Mouse (Mus musculus): ENCODE results near the gene Pdlim5. TPM values are rescaled to one million over a fixed set of nuclear protein-coding genes. Genes with fewer than 3 reads are reported as not detected.
A peak's percentile ranks its signal among the peaks of the same experiment; 100 is the strongest.

Pdlim5 gene
- polyA plus RNA-seq, 1 experiment from 2014 or later = 29.1 TPM

DNA sequence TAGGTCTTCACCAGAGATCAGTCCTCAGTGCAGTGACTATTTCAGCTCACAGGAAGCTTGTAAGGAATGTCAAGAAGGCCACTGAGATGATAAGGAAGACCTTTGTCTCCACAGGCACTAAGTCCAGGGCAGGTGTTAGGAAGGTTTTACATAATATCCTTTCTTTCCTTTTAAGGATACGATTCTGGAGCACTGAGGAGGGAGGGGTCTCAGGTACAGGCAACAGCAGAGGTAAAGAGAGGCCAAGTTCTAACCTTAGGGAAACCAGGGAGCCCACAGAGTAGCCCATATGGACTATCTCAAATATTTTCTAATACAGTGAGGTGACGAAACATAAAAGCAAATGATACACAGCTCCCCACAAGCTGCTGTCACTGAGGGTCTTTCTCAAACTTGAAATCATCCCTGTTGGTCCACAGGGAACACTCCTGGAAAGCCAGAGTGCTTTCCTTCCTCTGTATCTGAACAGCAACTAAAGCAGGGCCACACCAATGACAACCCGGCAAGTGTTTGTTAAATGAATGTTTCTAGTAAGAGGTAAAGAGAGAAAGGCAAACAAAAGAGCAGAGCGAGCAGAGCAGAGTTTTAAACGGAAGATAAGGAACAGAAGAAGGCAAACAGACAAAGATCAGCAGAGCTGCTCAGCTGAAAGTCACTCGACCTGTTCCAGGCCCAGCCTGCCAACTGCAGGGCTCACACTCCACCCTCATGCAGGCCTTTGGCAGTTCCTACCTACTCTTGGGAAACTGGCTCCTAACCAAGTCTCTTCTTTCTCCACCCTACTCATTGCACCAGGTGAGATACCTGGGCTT, 55.9 kb downstream of the Pdlim5 start:
- Histone ChIP-seq H3K36me3 (ENCODE audit: control insufficient read depth, insufficient read depth, low read length) (no peaks in the 10 kb centered on the region), H3K27ac (ENCODE audit: low read depth, low read length) (no peak overlapping the region), H3K4me1 (replicated peaks; ENCODE audit: control insufficient read depth, insufficient read depth, low read length) (peaks cover 7% of the 10 kb centered on the region; the same call in 1 of the 2 replicates), H3K4me2 (no peak overlapping the region), H3K27me3 (replicated peaks; ENCODE audit: control insufficient read depth, insufficient read depth, low read length) (no peaks in the 10 kb centered on the region), H3K4me3 (ENCODE audit: low read depth, low read length) (no peak overlapping the region), H3K9ac (ENCODE audit: low read depth, low read length) (no peak overlapping the region), H3K9me3 (ENCODE audit: control insufficient read depth, low read length) (no peaks in the 10 kb centered on the region)
- WGBS = 48% methylated on average over 6 of the region's 6 CpGs
- peak; percentile 72 for ATAC-seq (replicated peaks; ENCODE audit: low FRiP score)
- no peak for DNase-seq (ENCODE audit: low spot score)

- H3K4me2 ChIP-seq = no peak overlapping the region
- H3K9me3 ChIP-seq (ENCODE audit: control insufficient read depth, low read length) = no peaks in the 10 kb centered on the region
- no peak for ATAC-seq (replicated peaks; ENCODE audit: low FRiP score)
- no peaks in the 10 kb centered on the region for H3K27me3 ChIP-seq (replicated peaks; ENCODE audit: control insufficient read depth, insufficient read depth, low read length)
- H3K4me1 ChIP-seq (replicated peaks; ENCODE audit: control insufficient read depth, insufficient read depth, low read length) = peaks cover 7% of the 10 kb centered on the region; the same call in 1 of the 2 replicates
- DNase-seq (ENCODE audit: low spot score) = no peak
- H3K27ac ChIP-seq (ENCODE audit: low read depth, low read length) = no peak overlapping the region
- H3K9ac ChIP-seq (ENCODE audit: low read depth, low read length) = no peak overlapping the region
- no peak overlapping the region for H3K4me3 ChIP-seq (ENCODE audit: low read depth, low read length)
- 87% methylated on average over 4 of the region's 4 CpGs for WGBS
- H3K36me3 ChIP-seq (ENCODE audit: control insufficient read depth, insufficient read depth, low read length) = no peaks in the 10 kb centered on the region
Measured at GRCm38 (mm10) chr3:142338058-142338457, 57.4 kb downstream of the Pdlim5 start.

DNA sequence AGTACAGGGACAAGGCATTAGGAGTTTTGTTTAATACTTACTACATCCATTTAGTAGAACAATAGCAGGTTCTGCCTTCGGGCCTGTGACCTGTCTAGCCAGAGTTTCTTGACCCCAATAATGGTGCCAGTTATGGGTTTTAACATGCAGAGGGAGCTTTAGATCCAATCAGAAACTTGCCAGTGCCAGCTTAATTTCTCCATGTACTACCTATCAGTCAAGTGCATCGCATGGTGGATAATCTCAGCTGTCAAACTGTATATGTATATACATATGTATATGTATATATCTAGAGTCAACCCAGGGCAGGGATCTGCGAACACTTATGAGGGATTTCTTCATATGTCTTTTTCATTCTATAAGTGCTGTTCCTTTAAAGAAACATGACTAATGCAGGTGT, 61.0 kb downstream of the Pdlim5 start:
- Histone ChIP-seq H3K36me3 (ENCODE audit: control insufficient read depth, insufficient read depth, low read length) (no peaks in the 10 kb centered on the region), H3K9me3 (ENCODE audit: control insufficient read depth, low read length) (no peaks in the 10 kb centered on the region), H3K27me3 (replicated peaks; ENCODE audit: control insufficient read depth, insufficient read depth, low read length) (no peaks in the 10 kb centered on the region), H3K27ac (ENCODE audit: low read depth, low read length) (no peak overlapping the region), H3K4me3 (ENCODE audit: low read depth, low read length) (no peak overlapping the region), H3K9ac (ENCODE audit: low read depth, low read length) (no peak overlapping the region), H3K4me1 (replicated peaks; ENCODE audit: control insufficient read depth, insufficient read depth, low read length) (peaks cover 16% of the 10 kb centered on the region), H3K4me2 (no peak overlapping the region)
- no peak for DNase-seq (ENCODE audit: low spot score)
- 86% methylated on average over 3 of the region's 3 CpGs for WGBS
- ATAC-seq (replicated peaks; ENCODE audit: low FRiP score) = no peak

DNA sequence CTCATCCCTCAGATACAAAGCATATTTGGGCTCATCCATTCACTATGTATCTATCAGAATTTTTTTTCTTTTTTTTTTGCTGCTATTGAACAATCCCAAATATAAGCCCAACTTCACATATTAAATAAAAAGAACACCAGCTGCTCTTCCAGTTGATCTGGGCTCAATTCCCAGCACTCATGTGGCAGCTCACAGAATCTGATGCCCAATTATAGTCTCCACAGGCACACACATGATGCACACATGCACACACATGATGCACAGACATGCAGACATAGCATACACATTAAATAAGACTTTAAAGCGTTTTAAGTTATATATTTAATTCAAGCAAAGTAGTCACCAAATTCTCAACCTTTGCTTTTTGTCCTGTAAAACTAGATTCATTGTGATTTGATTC, 62.0 kb downstream of the Pdlim5 start:
- H3K4me3 ChIP-seq (ENCODE audit: low read depth, low read length) = no peak overlapping the region
- DNase-seq (ENCODE audit: low spot score) (no peak), ATAC-seq (replicated peaks; ENCODE audit: low FRiP score) (no peak)
- H3K27ac ChIP-seq (ENCODE audit: low read depth, low read length) = no peak overlapping the region
- 83% methylated on average over 1 of the region's 1 CpGs for WGBS
- H3K9ac ChIP-seq (ENCODE audit: low read depth, low read length) = no peak overlapping the region
- no peaks in the 10 kb centered on the region for H3K36me3 ChIP-seq (ENCODE audit: control insufficient read depth, insufficient read depth, low read length)
- H3K4me2 ChIP-seq = no peak overlapping the region
- H3K4me1 ChIP-seq (replicated peaks; ENCODE audit: control insufficient read depth, insufficient read depth, low read length) = peaks cover 13% of the 10 kb centered on the region
- no peaks in the 10 kb centered on the region for H3K9me3 ChIP-seq (ENCODE audit: control insufficient read depth, low read length)
- no peaks in the 10 kb centered on the region for H3K27me3 ChIP-seq (replicated peaks; ENCODE audit: control insufficient read depth, insufficient read depth, low read length)

GRCm38 (mm10) chr3:142332716-142333115, 62.8 kb downstream of the Pdlim5 start:
- H3K4me2 ChIP-seq = peak overlapping the region; percentile 37

GRCm38 (mm10) chr3:142331872-142332554, 63.5 kb downstream of the Pdlim5 start:
- Histone ChIP-seq H3K36me3 (ENCODE audit: control insufficient read depth, insufficient read depth, low read length) (no peaks in the 10 kb centered on the region), H3K9me3 (ENCODE audit: control insufficient read depth, low read length) (no peaks in the 10 kb centered on the region), H3K9ac (ENCODE audit: low read depth, low read length) (no peak overlapping the region), H3K27me3 (replicated peaks; ENCODE audit: control insufficient read depth, insufficient read depth, low read length) (no peaks in the 10 kb centered on the region), H3K4me3 (ENCODE audit: low read depth, low read length) (no peak overlapping the region), H3K27ac (ENCODE audit: low read depth, low read length) (no peak overlapping the region), H3K4me2 (peak overlapping the region; percentile 37; the same call in 1 of the 2 replicates), H3K4me1 (replicated peaks; ENCODE audit: control insufficient read depth, insufficient read depth, low read length) (peaks cover 13% of the 10 kb centered on the region)
- DNase-seq (ENCODE audit: low spot score) = no peak
- WGBS = 54% methylated on average over 4 of the region's 4 CpGs
- ATAC-seq (replicated peaks; ENCODE audit: low FRiP score) = peak; percentile 78

More at GRCm38 (mm10) chr3:142332716-142333115, 62.8 kb downstream of the Pdlim5 start:
- Histone ChIP-seq H3K4me1 (replicated peaks; ENCODE audit: control insufficient read depth, insufficient read depth, low read length) (peaks cover 13% of the 10 kb centered on the region), H3K27ac (ENCODE audit: low read depth, low read length) (no peak overlapping the region), H3K4me3 (ENCODE audit: low read depth, low read length) (no peak overlapping the region), H3K36me3 (ENCODE audit: control insufficient read depth, insufficient read depth, low read length) (no peaks in the 10 kb centered on the region), H3K27me3 (replicated peaks; ENCODE audit: control insufficient read depth, insufficient read depth, low read length) (no peaks in the 10 kb centered on the region), H3K9me3 (ENCODE audit: control insufficient read depth, low read length) (no peaks in the 10 kb centered on the region), H3K9ac (ENCODE audit: low read depth, low read length) (no peak overlapping the region)
- ATAC-seq (replicated peaks; ENCODE audit: low FRiP score) = peak; percentile 57; the same call in 1 of the 2 replicates
- DNase-seq (ENCODE audit: low spot score) = no peak
- 34% methylated on average over 4 of the region's 4 CpGs for WGBS

DNA sequence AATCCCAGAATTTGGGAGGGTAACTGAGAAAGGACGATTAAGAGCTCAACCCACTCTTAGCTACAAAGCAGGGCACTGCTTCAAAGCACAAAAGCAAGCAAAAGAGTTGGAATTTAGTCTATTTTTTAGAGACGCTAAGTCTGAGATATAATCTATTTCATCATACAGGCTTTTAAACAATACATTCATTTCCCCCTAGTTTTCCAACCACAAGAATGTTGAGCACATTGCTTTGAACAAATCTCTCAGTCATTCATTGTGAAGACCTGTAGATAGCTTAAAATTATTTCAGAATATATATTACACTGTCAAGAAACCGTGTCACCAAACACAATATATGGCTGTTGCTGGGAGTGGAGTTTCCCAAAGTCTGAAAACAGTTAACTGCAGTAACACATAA, 65.1 kb downstream of the Pdlim5 start:
- no peaks in the 10 kb centered on the region for H3K36me3 ChIP-seq (ENCODE audit: control insufficient read depth, insufficient read depth, low read length)
- DNase-seq (ENCODE audit: low spot score) (no peak), ATAC-seq (replicated peaks; ENCODE audit: low FRiP score) (no peak)
- H3K4me1 ChIP-seq (replicated peaks; ENCODE audit: control insufficient read depth, insufficient read depth, low read length) = peaks cover 13% of the 10 kb centered on the region
- no peak overlapping the region for H3K4me2 ChIP-seq
- no peak overlapping the region for H3K4me3 ChIP-seq (ENCODE audit: low read depth, low read length)
- H3K27ac ChIP-seq (ENCODE audit: low read depth, low read length) = no peak overlapping the region
- WGBS = 79% methylated on average over 3 of the region's 3 CpGs
- no peak overlapping the region for H3K9ac ChIP-seq (ENCODE audit: low read depth, low read length)
- H3K27me3 ChIP-seq (replicated peaks; ENCODE audit: control insufficient read depth, insufficient read depth, low read length) = no peaks in the 10 kb centered on the region
- H3K9me3 ChIP-seq (ENCODE audit: control insufficient read depth, low read length) = no peaks in the 10 kb centered on the region

- no peak for DNase-seq (ENCODE audit: low spot score)
- 61% methylated on average over 6 of the region's 6 CpGs for WGBS
- Histone ChIP-seq H3K4me1 (replicated peaks; ENCODE audit: control insufficient read depth, insufficient read depth, low read length) (no peaks in the 10 kb centered on the region), H3K36me3 (ENCODE audit: control insufficient read depth, insufficient read depth, low read length) (no peaks in the 10 kb centered on the region), H3K9ac (ENCODE audit: low read depth, low read length) (no peak overlapping the region), H3K27me3 (replicated peaks; ENCODE audit: control insufficient read depth, insufficient read depth, low read length) (no peaks in the 10 kb centered on the region), H3K9me3 (ENCODE audit: control insufficient read depth, low read length) (no peaks in the 10 kb centered on the region), H3K27ac (ENCODE audit: low read depth, low read length) (no peak overlapping the region), H3K4me3 (ENCODE audit: low read depth, low read length) (no peak overlapping the region), H3K4me2 (no peak overlapping the region)
- ATAC-seq (replicated peaks; ENCODE audit: low FRiP score) = no peak
Measured at GRCm38 (mm10) chr3:142323592-142323991, 71.9 kb downstream of the Pdlim5 start.
